Mouse (Mus musculus): ENCODE measurements around the gene Nav2.

- TF ChIP-seq CTCF (IDR thresholded peaks at IDR 0.05; ENCODE audit: borderline replicate concordance, insufficient read depth, low read depth, low read length) (no peak), POLR2A (IDR thresholded peaks at IDR 0.05; ENCODE audit: borderline replicate concordance, insufficient read depth, low read length) (no peak)
Observed at GRCm38 (mm10) chr7:48917988-48918387, 9.5 kb downstream of the Nav2 start.

All from cerebellum, adult 2 months (tissue).